Mouse (Mus musculus): ENCODE data around the gene Fbxo30.

Gene Fbxo30

GRCm38 (mm10) chr10:11322316-11322715 is 41.2 kb downstream of the Fbxo30 start:
- no peak for DNase-seq (ENCODE audit: low read depth, low spot score)

- peak; percentile 73 for DNase-seq (ENCODE audit: low read depth, low spot score)
Measured at GRCm38 (mm10) chr10:11323202-11323898, 42.2 kb downstream of the Fbxo30 start.

- no peak for DNase-seq (ENCODE audit: low read depth, low spot score)
Measured at GRCm38 (mm10) chr10:11326526-11326925, 45.4 kb downstream of the Fbxo30 start.

GRCm38 (mm10) chr10:11343205-11344141 is 62.3 kb downstream of the Fbxo30 start, which contains the start of gene Epm2a:
Epm2a (plus strand) TSS chr10:11343404.
- peak; percentile 93 for DNase-seq (ENCODE audit: low read depth, low spot score)

- no peak for DNase-seq (ENCODE audit: low read depth, low spot score)
Measured at GRCm38 (mm10) chr10:11344536-11345468, 63.7 kb downstream of the Fbxo30 start.
